Mouse (Mus musculus): ENCODE data around the gene Commd6. TPM values are rescaled to one million over a fixed set of nuclear protein-coding genes. Genes with fewer than 3 reads are reported as not detected.
"Not testable (repeated sequence)": the region's sequence is repeated elsewhere in the genome, so short reads cannot be mapped to it uniquely, and the experiment has no call there.

Commd6 gene
- total RNA-seq, 4 experiments from 2014 or later, result 56.7 to 68.2 (median 65.6) TPM

DNA sequence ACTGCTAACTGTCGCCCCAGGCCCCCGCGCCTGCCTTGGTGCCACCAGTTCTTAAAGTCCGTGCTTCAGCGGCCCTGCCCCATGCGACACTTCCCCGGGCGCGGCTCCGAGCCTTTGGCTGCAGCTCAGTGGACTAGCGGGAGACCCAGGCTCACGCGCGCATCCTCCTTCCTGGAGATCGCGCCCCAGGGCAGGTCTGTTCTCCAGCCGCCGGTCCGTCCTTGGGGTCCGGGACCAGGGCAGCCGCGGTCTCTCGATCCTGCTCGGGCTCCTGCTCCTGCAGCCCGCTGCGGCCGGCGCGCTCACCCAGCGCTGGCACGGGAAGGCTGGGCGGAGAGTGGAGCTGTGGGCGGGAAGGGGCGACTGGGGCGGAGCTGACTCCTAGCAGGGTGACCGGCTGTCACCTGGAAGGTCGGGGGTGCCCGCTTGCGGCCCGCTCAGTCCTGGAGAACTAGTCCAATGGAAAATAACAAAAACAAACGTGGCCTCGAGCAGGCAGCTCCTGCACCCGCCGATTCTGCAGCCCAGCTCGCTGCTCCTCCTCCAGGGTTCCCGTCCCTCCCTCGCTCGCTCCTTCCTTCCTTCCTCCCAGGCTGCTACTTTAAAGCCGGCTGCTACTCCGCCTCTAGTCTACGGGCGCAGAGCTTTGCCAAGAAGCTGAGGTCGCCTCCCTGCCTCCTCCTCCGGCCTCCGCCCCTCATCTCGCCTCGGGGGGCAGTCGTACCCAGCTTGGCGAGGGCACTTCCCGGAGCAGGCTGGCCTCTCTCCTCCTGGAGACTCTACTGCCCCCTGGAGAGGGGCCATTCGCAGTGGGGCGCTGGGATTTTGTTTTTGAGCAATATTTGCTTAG is 31.7 kb downstream of the Commd6 start, which contains the start of gene Tbc1d4:
Gene Tbc1d4, minus strand, starts transcription at position 673 of the 850 bp plus-strand sequence.
- DNase-seq (ENCODE audit: low spot score in 2 of 2), result peak; percentile 39 to 44

DNA sequence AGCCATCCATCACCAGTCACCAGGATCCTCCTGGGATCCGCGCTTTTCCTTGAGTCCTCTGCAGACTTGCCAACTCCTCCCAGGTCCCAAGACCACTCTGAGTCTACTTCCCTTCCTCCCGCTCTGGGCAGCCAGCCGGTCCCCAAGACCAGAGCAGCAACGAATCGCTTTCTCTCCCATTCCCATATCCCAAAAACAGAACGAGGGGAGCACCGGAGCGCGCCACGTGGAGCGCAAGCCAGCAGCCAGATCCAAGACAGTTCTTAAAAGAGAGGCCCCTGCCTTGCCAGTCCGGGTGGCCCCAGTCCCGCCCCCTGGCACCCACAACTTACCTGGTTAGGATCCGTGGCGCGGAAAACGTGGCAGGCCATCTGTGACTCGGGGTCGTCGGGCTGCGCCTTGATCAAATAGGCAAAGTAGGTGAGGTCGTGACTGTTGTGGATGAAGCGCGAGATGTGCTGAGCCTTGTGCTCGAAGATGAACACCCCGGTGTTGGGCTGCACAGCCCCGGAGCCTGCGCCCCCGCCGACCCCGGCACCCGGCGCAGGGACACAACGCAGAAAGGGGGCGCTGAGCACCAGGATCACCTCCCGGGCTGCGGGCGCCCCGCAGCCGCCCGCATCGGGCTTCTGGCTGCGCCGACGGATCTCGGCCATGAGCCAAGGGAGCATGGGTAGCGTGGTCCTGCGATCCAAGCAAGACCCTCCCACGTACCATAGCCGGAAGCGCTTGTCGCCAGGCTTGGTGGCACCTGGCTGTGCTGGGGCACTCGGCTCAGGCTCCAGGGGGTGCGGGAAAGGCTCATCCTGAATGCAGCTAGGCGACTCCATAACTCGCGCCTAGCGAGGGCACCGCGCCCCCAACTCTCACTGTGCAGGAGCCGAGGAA is 32.6 kb downstream of the Commd6 start:
- peak in 1 of 2 experiments; percentile 8 for DNase-seq (ENCODE audit: low spot score in 2 of 2)

DNA sequence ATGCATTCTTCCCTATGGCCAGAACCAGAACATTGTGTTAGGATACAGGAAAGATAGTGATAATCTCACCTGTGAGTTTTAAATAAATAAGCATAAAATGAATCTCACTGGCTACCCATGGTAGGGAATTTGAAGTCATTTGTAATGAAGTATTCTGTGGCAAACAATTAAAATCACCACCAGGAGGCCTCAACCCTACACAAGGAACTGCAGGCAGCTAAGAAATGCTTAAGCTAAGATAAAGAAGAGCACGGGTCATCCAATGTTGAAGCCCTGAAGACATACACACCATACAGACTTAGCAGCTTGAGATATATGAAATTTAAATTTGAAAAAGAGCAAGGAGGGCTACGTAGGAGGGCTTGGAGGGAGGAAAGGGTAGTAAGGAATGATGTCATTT is 34.6 kb downstream of the Commd6 start:
- DNase-seq (ENCODE audit: low spot score in 2 of 2), result no peak

DNA sequence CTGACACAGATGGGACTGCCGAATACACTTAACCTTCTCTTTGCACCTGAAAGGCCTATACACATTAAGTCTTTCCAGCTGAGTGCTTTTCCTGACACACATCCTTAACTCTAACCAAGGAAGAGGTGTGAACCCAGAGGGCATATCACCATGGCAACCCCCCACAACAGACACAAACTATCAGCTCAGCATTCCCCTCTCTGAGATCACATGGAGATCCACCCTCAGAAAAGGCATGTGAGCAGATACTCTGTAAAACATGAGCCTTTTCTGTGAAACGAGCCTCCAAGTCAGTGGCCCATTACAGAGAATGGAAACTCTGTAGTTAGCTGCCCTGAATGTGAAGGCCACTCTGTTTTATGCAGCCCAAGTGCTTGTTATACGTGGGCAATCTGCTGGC is 37.6 kb downstream of the Commd6 start:
- DNase-seq (ENCODE audit: low spot score in 2 of 2), result no peak

DNA sequence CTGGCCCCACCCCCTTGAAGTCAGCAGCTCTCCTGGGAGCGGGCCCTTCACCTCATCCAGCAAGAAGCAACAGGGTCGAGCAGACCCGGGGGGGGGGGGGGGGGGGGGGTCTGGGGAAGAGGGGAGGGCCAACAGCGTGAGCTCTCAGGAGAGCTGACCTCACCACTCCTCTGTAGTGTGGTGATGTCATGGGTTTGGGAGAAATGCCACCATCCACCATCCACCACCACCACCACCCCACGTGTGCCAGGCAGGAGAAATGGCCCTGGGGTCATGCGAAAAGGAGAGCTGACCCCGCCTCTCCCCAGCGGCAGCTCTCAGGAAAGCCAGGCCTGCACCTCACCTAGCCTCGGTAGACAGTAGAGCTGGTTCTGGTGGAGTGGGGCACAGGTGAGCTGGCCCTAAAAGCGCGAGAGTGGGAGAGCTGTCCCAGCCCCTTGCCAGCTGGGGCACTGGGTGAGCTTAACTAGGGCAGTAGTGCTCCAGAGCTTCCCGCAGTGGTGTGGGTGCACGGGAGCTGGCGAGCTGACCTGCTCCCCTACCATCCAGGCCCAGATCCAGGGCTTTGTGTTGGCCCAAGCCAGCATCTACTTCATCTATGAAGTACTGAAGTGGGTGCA is 43.3 kb downstream of the Commd6 start:
- no peak for DNase-seq (ENCODE audit: low spot score in 2 of 2)

DNA sequence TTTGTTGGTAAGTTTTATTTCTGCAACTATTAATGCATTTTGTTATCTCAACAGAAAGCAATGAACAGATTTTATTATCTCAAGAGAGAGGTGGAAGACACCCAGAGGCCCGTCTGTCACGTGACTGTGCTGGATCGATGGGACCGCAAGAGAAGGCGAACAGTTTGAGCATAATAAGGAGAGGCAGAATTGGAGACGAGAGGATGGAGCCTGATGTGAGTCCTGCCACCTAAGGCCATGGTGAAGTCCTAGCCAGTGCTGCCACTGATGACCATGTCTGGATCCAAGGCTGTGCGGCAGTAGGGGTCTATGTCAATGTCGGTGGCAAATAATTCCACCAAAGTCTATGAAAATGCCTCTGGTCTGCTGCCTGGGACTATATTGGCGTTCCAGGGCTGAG is 43.8 kb downstream of the Commd6 start:
- DNase-seq (ENCODE audit: low spot score in 2 of 2), result no peak

DNA sequence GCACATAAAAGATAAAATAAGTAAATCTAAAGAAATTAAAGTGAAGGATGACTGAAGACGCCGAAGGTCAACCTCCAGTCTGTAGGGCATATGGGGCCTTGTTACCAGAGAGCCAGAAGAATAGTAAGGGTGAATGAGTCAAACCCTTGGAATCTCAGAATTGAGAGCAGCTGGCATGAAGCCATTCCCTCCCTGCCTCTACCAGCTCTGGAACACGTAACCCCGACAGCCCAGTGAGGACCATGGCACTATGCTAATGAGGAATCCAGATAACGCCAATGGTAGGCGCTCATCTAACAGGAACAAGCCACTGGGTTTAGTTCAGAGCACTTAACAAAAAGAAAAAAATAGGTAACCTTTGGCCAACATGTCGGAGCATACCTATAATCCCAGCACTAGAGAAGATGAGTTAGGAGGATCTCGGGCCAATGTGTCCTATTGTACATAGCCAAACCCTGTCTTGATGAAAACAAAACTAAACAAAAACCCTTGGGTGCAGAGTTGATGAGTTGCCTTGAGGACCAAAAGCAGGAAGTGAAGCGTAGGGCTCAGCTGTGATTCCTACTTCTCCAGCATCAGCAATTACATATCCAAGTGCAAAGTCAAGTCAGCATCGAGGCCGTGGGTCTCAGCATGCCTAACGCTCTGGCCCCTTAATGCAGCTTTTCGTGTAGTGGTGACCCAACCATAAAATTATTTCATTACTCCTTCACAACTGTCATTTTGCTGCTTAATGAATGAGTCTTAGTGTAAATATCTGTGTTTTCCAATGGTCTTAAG is 45.0 kb downstream of the Commd6 start:
- DNase-seq (ENCODE audit: low spot score in 2 of 2), result no peak

DNA sequence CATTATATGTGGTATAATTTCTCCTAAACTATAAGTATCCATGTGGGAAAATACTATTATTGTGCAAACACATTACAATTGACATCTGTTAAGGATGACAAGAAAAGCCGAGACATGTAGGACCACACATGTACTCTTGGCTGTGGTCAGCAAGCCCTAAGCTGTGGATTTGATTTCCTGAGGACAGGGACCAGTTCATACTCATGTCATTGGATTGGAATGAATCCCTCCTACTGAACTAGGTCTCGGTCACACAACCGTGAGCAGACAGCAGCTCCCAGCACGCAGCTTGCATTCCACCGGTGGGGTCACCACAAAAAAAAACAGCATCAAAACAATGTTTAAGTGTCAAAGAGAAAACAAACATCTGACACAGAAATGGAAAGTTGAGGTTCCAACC is 46.5 kb downstream of the Commd6 start:
- no peak for DNase-seq (ENCODE audit: low spot score in 2 of 2)

DNA sequence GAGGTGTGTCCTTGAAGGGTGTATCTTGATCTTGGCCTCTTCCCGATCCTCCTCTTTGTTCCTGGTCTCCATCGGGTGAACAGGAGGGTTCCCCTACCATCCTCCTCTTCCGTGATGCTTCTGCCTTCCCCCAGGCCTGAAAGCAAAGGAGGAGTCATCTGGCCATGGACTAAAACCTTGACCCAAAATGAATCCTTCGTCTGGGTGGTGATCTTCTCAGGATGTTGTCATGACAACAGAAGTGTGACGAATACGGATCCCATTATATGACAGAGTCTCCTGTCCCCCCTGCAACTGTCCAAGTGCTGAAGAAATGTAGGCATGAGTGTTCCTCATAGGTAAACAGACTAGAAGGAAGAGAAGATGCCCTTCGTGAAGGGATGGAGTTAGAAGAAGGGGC is 47.1 kb downstream of the Commd6 start:
- no peak for DNase-seq (ENCODE audit: low spot score in 2 of 2)

DNA sequence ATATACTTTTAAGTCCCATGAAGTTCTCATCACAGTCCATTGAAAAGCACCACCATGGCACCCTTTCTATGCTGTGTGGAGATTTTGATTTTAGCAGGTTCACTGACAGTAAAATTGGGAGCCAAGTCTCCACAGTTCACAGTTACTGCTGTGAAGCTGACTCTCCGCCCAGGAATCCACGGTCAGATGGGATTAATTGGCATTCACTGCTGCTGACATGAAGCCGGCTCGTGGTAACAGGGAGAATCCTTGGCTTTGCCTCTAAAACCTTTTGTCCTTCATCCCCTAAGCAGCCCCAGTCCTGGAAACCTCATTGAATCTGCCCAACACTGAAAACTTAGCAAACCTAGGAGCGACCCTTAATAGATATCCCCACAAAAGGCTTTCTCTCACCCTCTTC is 49.4 kb downstream of the Commd6 start:
- no peak for DNase-seq (ENCODE audit: low spot score in 2 of 2)

DNA sequence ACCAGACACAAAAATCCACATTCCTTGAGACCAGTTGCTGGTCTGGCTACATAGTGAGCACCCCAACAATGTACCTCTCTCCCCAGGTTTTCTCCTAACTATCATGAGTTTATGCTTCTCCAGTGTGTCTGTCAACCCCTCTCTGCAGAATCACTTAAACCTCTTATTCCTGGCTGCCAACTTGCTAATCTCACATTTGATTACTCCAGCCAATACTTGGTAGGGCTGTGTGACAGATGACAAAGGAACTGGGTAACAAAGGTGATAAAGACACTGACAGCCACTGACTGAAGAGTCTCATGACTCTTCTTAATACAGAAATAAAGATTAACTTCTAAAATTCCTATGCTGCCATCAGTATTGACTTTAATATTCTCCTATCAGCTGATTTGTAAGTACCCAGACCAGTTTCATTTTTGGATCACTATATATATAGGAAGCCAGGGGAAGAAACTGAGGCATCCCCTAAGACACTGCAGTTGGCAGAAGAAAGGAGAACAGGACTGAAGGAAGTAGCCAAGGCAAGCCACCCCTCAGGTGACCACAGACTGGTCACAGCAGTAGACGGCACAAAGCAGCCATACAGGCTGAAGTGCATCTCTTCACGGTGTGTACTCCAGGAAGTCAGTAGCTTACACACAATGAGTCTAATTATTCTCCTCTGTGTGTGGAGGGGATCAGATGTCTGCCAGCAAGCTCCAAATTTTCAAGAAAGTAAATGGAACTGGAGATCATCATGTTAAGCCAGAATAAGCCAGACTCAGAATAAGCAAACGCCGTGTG is 52.1 kb downstream of the Commd6 start:
- not testable (repeated sequence) for DNase-seq (ENCODE audit: low spot score in 2 of 2)

DNA sequence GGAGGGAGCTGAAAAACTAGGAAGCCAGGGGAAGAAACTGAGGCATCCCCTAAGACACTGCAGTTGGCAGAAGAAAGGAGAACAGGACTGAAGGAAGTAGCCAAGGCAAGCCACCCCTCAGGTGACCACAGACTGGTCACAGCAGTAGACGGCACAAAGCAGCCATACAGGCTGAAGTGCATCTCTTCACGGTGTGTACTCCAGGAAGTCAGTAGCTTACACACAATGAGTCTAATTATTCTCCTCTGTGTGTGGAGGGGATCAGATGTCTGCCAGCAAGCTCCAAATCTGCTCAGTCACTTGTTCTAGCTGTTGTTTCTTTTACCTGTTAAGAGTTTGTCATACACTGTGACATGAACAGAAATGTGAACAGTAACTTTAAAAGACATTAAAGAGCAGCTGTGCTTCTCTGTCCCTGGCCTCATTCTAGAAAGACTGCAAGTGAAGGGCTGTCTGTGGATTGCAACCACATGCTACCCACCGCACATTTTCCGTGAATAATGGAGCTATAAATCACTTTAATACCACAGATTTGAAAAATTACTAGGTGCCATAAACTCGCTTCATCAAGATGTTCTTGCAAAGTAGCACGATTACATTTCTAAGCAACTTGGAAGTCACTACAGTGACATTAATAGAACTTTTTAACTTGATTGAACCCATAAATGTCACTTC is 53.0 kb downstream of the Commd6 start:
- not testable (repeated sequence) for DNase-seq (ENCODE audit: low spot score in 2 of 2)

DNA sequence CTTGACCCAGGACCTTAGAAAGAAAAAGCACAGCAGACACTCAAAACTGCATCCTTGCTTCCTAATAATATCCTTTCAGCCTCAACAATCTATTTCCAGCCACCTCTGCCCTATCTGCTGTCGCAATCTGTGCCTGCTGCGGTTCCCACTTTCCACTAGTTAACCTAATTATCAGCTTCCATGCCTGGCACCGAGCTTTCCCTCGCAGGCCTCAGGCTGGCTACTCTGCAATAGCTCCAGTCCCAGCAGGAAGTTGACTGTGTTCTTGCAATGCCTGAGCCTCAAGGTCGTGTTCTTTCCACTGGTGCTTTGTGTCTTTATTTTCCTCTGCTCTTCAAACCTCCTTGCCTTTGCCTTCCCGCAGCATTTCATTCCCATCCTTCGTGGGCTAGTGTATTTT is 54.4 kb downstream of the Commd6 start:
- no peak for DNase-seq (ENCODE audit: low spot score in 2 of 2)

Other genes starting within 250 kb of the Commd6 start
- 10 to 100 TPM in 3 of 4 experiments, 1 to 10 TPM in 1; 9.0 to 10.4 (median 10.1) TPM for gene Tbc1d4, start 31.5 kb downstream of the Commd6 start, total RNA-seq (2022)
- gene Uchl3, start 13.3 kb upstream of the Commd6 start, total RNA-seq (2022), result 10 to 100 TPM; 41.6 to 48.7 (median 44.4) TPM
- under 1 TPM in 1 of 4 experiments, not detected in 3; 0.91 TPM for gene Gm9922, start 89.1 kb upstream of the Commd6 start, total RNA-seq (2022)
- gene Lmo7, start 89.3 kb upstream of the Commd6 start, total RNA-seq (2022), result 100 to 1,000 TPM; 111 to 135 (median 125) TPM